Mouse (Mus musculus): ENCODE data around the gene Cmya5.
"Not testable (repeated sequence)": the region's sequence is repeated elsewhere in the genome, so short reads cannot be mapped to it uniquely, and the experiment has no call there.

DNA sequence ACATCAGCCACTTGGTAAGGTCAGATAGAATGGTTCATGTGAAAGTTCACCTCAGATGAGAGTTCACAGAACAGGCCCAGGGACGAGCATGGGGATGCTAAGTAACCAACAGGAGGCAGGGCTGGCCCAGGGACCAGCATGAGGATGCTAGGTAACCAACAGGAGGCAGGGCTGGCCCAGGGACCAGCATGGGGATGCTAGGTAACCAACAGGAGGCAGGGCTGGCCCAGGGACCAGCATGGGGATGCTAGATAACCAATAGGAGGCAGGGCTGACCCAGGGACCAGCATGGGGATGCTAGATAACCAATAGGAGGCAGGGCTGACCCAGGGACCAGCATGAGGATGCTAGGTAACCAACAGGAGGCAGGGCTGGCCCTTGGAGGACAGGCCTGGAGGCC, 62.2 kb downstream of the Cmya5 start:
- TF ChIP-seq POLR2A (IDR thresholded peaks at IDR 0.05; ENCODE audit: borderline replicate concordance, insufficient read depth, low read length); CTCF (IDR thresholded peaks at IDR 0.05; ENCODE audit: borderline replicate concordance, insufficient read depth, low read depth, low read length): not testable (repeated sequence)
